Mouse (Mus musculus) liver, embryonic 12.5 days (tissue): ENCODE data around the gene Cntn6. TPM values are rescaled to one million over a fixed set of nuclear protein-coding genes. Genes with fewer than 3 reads are reported as not detected.

ENCODE experiments used
- ATAC-seq: fragments of 200-750 bp; cut with Nextera tagmentation; 2 replicates; pipeline ENCODE4 v1.8.0; 2017; ENCODE audit warnings: moderate number of reproducible peaks, mild to moderate bottlenecking, moderate library complexity
- H3K27ac ChIP-seq: fragments of 300-500 bp; sonication (generic); 2 replicates; pipeline ENCODE4 v1.5.1; 2016; ENCODE audit warnings: mild to moderate bottlenecking
- H3K27me3 ChIP-seq: fragments of 300-500 bp; sonication (generic); replicated peaks from 2 replicates; pipeline ENCODE4 v1.6.1; 2016; ENCODE audit warnings: mild to moderate bottlenecking, moderate library complexity
- H3K36me3 ChIP-seq: fragments of 300-500 bp; sonication (generic); 2 replicates; pipeline ENCODE4 v1.6.1; 2016; ENCODE audit warnings: mild to moderate bottlenecking, moderate library complexity
- H3K4me1 ChIP-seq: fragments of 300-500 bp; sonication (generic); 2 replicates; pipeline ENCODE4 v1.6.1; 2016
- H3K4me2 ChIP-seq: fragments of 300-500 bp; sonication (generic); 2 replicates; pipeline ENCODE4 v1.6.1; 2016; ENCODE audit warnings: mild to moderate bottlenecking, moderate library complexity
- H3K4me3 ChIP-seq: fragments of 300-500 bp; sonication (generic); 2 replicates; pipeline ENCODE4 v1.5.1; 2016; ENCODE audit warnings: mild to moderate bottlenecking, moderate library complexity
- H3K9ac ChIP-seq: fragments of 300-500 bp; sonication (generic); 2 replicates; pipeline ENCODE4 v1.6.1; 2016; ENCODE audit warnings: mild to moderate bottlenecking, moderate library complexity
- H3K9me3 ChIP-seq: fragments of 300-500 bp; sonication (generic); replicated peaks from 2 replicates; pipeline ENCODE4 v1.6.1; 2016; ENCODE audit warnings: mild to moderate bottlenecking, moderate library complexity
- WGBS: fragments of 180-500 bp; shearing (Covaris S2); methylation state at CpG from one replicate; pipeline ENCODE4 v1.1.7; 2016; ENCODE audit not compliant: insufficient replicate concordance; 5-methylcytosine and 5-hydroxymethylcytosine counted together
- polyA plus RNA-seq: library from polyadenylated mRNA; unstranded; fragments of >200 nt; fragmentation: Nextera tagmentation; extraction: Ambion mirVana; gene quantifications from 2 replicates; pipeline ENCODE4 v1.2.1, GENCODE M21; 2016

Cntn6 gene
- polyA plus RNA-seq = 0.07 and 0.08 TPM in 2 replicates

DNA sequence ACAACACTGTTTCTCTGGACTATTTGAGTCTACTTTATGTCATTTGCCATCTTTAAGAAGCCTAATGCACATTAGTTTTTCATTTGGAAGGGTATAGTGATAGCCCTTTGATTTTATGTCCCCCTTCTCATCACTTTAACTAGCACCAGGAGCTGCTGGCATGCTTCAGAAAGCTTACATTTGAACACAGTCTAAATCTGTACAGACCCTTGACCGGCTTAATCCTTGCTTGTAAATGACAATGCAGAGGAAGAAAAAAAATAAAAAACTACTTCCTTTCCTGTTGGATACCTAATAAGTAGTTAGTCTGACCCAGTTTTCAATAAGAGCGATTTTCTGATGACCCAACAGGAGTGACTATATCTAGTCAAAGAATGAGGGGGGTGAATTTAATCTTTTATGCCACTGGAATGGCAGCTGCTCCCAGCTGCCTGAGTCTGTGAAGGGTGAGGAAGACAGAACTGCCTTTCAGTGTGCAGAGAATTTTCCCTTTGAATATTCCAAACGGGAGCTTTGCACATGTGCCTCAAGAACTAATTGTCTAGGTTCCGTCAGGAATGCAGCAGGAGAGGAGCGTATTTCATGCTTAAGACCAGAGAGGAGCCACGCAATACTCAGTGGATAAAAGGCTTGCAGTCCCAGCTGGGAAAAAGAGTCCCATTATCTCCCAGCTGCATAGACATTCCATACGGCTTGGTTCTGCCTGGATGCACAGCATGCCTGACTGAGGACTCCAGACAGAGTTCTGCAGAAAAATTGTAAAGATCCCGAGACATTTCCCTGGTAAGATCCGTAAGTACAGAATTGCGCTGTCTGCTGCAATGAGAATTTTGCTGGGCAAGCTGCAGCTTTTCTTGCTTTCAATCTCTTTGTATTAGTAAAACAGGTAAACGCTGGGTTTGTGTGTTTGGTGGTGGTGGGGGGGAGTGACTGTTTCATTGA lies at the start of gene Cntn6:
Gene Cntn6 (plus strand): TSS at position 301 of the 942 bp plus-strand sequence.
- 77% methylated on average over 11 of the region's 11 CpGs for WGBS
- H3K4me1 ChIP-seq = no peaks in the 10 kb centered on the region
- H3K9ac ChIP-seq = no peak within 1 kb of the TSS
- H3K27ac ChIP-seq = no peak within 1 kb of the TSS
- ATAC-seq = no peak
- H3K36me3 ChIP-seq = no peaks in the 10 kb centered on the region
- H3K27me3 ChIP-seq = no peaks in the 10 kb centered on the region
- no peak within 1 kb of the TSS for H3K4me3 ChIP-seq
- no peak within 1 kb of the TSS for H3K4me2 ChIP-seq
- H3K9me3 ChIP-seq = no peaks in the 10 kb centered on the region

DNA sequence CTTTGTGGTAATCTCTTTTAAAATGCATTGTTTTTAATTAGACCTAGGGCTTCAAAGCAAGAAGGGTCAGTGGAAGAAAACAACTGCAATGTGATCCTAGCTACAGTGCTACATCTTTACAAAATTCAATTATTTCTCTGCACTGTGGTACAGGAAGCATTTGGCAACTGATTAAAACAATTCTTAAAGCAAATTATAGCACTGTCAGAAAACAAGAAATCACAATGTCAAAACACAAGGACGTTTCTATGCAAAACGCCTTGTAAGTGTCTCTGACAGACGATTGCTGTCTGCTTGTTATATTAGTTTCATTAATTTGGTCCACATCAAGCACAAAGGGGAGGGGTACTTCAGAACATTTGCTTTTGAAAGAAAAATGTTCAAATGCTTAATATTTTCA lies 48.9 kb upstream of the Cntn6 start:
- ATAC-seq = no peak
- Histone ChIP-seq H3K9ac (no peak overlapping the region), H3K4me3 (no peak overlapping the region), H3K36me3 (no peaks in the 10 kb centered on the region), H3K4me2 (no peak overlapping the region), H3K9me3 (no peaks in the 10 kb centered on the region), H3K27ac (no peak overlapping the region), H3K27me3 (no peaks in the 10 kb centered on the region), H3K4me1 (no peaks in the 10 kb centered on the region)
- WGBS = 72% methylated on average over 3 of the region's 3 CpGs

- Histone ChIP-seq H3K27me3 (no peaks in the 10 kb centered on the region), H3K27ac (no peak overlapping the region), H3K9me3 (no peaks in the 10 kb centered on the region), H3K4me2 (no peak overlapping the region), H3K4me3 (no peak overlapping the region), H3K4me1 (no peaks in the 10 kb centered on the region), H3K36me3 (no peaks in the 10 kb centered on the region), H3K9ac (no peak overlapping the region)
- ATAC-seq = no peak
- WGBS = 78% methylated on average over 1 of the region's 1 CpGs
Measured at GRCm38 (mm10) chr6:104470706-104471105, 21.9 kb upstream of the Cntn6 start.

DNA sequence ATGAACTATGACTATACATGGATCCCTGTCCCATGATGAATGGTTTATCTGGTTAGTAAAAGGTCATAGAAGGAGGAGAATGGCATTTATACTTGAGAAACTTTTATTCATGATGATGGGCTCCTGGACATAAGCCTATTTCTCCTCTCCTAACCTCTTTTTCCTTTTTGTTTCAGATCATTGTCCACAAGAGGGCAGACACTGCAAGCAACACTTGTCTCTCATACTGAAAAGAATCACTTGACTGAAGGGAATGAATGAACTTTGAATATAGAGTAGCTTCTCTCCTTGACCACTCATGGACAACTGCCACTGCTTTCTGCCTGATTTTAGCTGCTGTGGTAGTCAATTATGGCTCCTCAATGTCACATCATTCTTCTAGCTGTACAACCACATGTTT lies 13.3 kb upstream of the Cntn6 start:
- Histone ChIP-seq H3K4me1 (no peaks in the 10 kb centered on the region), H3K4me2 (no peak overlapping the region), H3K9ac (no peak overlapping the region), H3K27me3 (no peaks in the 10 kb centered on the region), H3K9me3 (no peaks in the 10 kb centered on the region), H3K4me3 (no peak overlapping the region), H3K27ac (no peak overlapping the region), H3K36me3 (no peaks in the 10 kb centered on the region)
- ATAC-seq = no peak

DNA sequence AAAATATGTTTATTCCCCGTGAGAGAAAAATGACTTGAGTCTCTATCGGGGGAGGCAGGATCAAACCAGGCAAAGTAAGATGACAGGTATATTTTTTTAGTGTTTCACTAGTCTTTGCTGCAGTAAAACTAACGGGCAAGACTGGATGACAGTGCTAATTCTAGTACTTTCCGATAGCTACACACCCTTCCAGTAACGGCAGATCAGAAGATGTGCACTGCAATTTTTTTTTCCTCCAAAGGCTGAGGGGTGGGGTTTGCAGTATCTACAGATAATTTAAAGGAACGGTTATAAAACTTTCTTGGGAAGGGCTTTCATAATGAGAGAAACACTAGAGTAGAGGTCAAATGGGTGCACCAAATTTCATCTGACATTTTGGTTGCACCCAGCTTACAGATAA lies 869 bp downstream of the Cntn6 start:
- Histone ChIP-seq H3K9ac (no peak overlapping the region), H3K9me3 (no peaks in the 10 kb centered on the region), H3K36me3 (no peaks in the 10 kb centered on the region), H3K27ac (no peak overlapping the region), H3K4me1 (no peaks in the 10 kb centered on the region), H3K27me3 (no peaks in the 10 kb centered on the region), H3K4me2 (no peak overlapping the region), H3K4me3 (no peak overlapping the region)
- no peak for ATAC-seq
- 77% methylated on average over 6 of the region's 6 CpGs for WGBS

- H3K4me2 ChIP-seq = no peak overlapping the region
- no peaks in the 10 kb centered on the region for H3K9me3 ChIP-seq
- no peaks in the 10 kb centered on the region for H3K27me3 ChIP-seq
- 71% methylated on average over 2 of the region's 2 CpGs for WGBS
- no peak overlapping the region for H3K27ac ChIP-seq
- H3K4me1 ChIP-seq = no peaks in the 10 kb centered on the region
- no peak overlapping the region for H3K9ac ChIP-seq
- ATAC-seq = no peak
- H3K36me3 ChIP-seq = no peaks in the 10 kb centered on the region
- no peak overlapping the region for H3K4me3 ChIP-seq
Measured at GRCm38 (mm10) chr6:104495801-104496200, 3.2 kb downstream of the Cntn6 start.

DNA sequence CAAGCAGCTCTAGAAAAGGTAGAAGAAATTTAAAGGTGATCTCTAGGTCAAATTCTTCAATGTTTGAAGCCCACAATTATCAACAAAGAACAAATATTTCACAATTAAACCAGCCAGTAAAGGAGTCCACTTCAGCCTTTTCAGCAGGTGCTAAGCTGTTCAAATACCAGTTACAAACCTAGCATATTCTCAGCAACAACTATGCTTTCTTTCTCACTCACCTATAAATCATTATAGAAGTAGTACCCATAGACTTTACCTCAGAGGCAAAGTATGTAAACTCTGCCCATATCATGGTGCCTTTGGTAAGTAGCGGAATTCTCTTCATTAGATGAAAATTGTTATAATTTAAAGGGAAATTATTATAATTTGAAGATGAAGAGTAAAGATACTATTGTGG lies 71.4 kb downstream of the Cntn6 start:
- ATAC-seq = no peak
- H3K4me3 ChIP-seq = no peak overlapping the region
- WGBS = 73% methylated on average over 1 of the region's 1 CpGs
- H3K4me1 ChIP-seq = no peaks in the 10 kb centered on the region
- H3K9ac ChIP-seq = no peak overlapping the region
- H3K36me3 ChIP-seq = no peaks in the 10 kb centered on the region
- no peak overlapping the region for H3K27ac ChIP-seq
- no peak overlapping the region for H3K4me2 ChIP-seq
- no peaks in the 10 kb centered on the region for H3K27me3 ChIP-seq
- H3K9me3 ChIP-seq = no peaks in the 10 kb centered on the region

GRCm38 (mm10) chr6:104569564-104569963 lies 77.0 kb downstream of the Cntn6 start:
- Histone ChIP-seq H3K9ac (no peak overlapping the region), H3K9me3 (no peaks in the 10 kb centered on the region), H3K36me3 (no peaks in the 10 kb centered on the region), H3K4me2 (no peak overlapping the region), H3K4me3 (no peak overlapping the region), H3K27me3 (no peaks in the 10 kb centered on the region), H3K4me1 (no peaks in the 10 kb centered on the region), H3K27ac (no peak overlapping the region)
- no peak for ATAC-seq

DNA sequence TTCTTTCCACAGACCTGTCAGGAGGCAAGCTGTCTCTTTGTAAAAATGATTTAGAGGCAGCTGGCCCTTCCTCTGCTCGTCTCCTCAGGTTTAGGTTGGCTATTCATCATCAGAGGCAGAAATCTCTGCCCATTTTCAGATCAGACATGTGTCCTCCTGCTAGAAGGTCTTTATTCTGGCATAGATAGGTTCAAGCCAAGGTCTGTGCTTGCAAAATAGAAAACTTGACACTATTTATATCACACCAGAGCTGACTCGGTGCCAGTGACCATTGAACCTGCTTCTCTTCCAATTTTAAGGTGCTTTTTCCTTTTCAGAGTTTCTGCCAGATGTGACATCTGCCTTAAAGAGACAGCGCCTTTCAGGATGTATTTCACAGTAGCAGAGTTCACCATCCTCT lies 95.4 kb downstream of the Cntn6 start:
- no peak for ATAC-seq
- no peaks in the 10 kb centered on the region for H3K36me3 ChIP-seq
- H3K27me3 ChIP-seq = no peaks in the 10 kb centered on the region
- H3K27ac ChIP-seq = no peak overlapping the region
- H3K9ac ChIP-seq = no peak overlapping the region
- H3K9me3 ChIP-seq = no peaks in the 10 kb centered on the region
- H3K4me1 ChIP-seq = no peaks in the 10 kb centered on the region
- H3K4me2 ChIP-seq = no peak overlapping the region
- 55% methylated on average over 3 of the region's 3 CpGs for WGBS
- H3K4me3 ChIP-seq = no peak overlapping the region

DNA sequence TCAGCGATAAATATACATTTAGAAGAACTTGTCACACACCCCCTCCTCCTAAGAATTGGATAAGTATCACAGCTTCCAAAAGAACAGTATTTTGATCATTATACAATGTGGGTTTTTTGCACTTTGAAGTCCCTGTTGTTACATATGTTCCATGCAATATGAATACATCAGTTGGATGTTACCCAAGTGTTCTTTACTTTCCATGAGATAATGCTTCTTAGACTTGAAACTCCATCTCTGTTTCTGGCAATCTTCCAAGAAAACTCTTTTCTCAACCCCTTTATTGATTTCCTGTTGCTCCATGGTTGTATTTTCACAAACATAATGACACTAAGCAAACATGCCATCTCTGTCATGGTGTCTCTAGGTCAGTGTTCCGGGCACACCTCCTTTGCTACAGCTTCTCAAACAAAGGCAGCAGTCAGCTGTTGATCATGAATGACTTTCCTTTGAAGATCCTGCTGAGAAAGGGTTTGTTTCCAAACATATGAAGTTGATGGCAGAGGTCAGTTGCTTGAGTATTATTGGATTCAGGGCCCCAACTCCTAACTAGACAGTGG lies 108.3 kb downstream of the Cntn6 start:
- WGBS = 56% methylated on average over 2 of the region's 2 CpGs
- H3K4me2 ChIP-seq = no peak overlapping the region
- H3K36me3 ChIP-seq = no peaks in the 10 kb centered on the region
- no peak for ATAC-seq
- H3K9ac ChIP-seq = no peak overlapping the region
- 0 out of 2 replicates have a peak, but pooled peaks cover 3% of the 10 kb centered on the region for H3K9me3 ChIP-seq
- no peaks in the 10 kb centered on the region for H3K4me1 ChIP-seq
- no peaks in the 10 kb centered on the region for H3K27me3 ChIP-seq
- no peak overlapping the region for H3K4me3 ChIP-seq
- H3K27ac ChIP-seq = no peak overlapping the region

DNA sequence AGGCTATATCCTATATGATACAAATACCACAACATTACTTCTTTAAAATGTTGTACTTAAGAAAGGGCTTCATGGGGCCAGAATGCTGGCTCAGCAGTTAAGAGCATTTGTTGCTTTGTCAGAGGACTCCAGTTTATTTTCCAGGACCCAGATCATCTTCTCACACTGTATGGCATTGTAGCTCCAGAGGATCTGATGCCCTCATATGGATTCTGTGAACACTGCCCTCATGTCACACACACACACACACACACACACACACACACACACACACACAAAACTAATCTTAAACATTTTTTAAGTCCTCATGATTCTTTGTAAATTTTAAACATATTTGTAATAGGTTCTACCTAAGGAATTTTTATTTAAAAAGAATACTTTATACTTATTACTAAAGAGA lies 110.3 kb downstream of the Cntn6 start:
- H3K27me3 ChIP-seq = no peaks in the 10 kb centered on the region
- no peak for ATAC-seq
- no peak overlapping the region for H3K4me3 ChIP-seq
- no peak overlapping the region for H3K4me2 ChIP-seq
- H3K9ac ChIP-seq = no peak overlapping the region
- no peaks in the 10 kb centered on the region for H3K36me3 ChIP-seq
- no peak overlapping the region for H3K27ac ChIP-seq
- no peaks in the 10 kb centered on the region for H3K4me1 ChIP-seq
- H3K9me3 ChIP-seq = 0 out of 2 replicates have a peak, but pooled peaks cover 3% of the 10 kb centered on the region

DNA sequence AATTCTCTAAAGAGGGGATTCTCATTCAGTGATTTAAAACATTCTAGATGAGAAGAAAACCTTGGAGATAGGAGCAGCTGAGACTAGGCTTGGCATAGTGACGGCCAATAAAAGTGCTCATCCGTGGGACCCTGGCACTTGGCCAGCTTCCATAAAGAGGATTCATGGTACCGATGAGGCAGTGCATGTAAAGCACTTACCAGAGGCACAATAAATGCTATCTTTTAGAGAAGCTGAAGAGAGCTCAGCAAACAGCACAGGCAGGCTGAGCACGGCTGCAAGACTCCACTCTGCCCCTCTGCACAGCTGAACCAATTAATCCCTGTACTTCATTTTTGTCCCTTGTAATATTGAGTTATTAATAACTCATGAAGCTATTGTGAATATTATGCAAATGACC lies 110.8 kb downstream of the Cntn6 start:
- WGBS = 63% methylated on average over 4 of the region's 4 CpGs
- Histone ChIP-seq H3K27ac (no peak overlapping the region), H3K27me3 (no peaks in the 10 kb centered on the region), H3K4me1 (no peaks in the 10 kb centered on the region), H3K9me3 (0 out of 2 replicates have a peak, but pooled peaks cover 3% of the 10 kb centered on the region), H3K4me3 (no peak overlapping the region), H3K9ac (no peak overlapping the region), H3K36me3 (no peaks in the 10 kb centered on the region), H3K4me2 (no peak overlapping the region)
- no peak for ATAC-seq
